Mouse (Mus musculus) thymus, postnatal 10 days (tissue): ENCODE data around the gene Zfp978.
A peak's percentile ranks its signal among the peaks of the same experiment; 100 is the strongest.
"Not testable (repeated sequence)": the region's sequence is repeated elsewhere in the genome, so short reads cannot be mapped to it uniquely, and the experiment has no call there.

Experiments used
- DNase-seq, 2 experiments: peaks; one replicate each; pipeline ENCODE4 v3.0.0; 2021; ENCODE audit warnings: low spot score in 2 of 2

Zfp978 gene

DNA sequence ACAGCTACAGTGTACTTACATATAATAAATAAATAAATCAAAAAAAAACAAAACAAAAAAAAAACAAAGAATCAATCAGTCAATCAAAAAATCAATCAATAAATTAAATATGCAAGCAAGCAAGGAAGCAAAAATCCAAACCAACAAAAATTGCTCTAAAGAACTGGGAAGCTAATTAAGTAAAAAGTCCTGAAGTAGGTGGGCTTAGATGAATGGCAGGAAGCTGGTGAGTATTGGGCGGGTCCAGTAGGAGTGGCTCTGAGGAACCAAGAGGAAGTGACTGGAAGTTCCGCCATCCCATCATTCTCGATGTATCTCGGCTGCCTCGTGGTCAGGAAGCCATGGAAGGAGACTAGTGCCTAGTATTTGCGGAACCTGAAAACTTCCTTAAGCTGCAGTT is at the start of gene Zfp978:
TSS of gene Zfp978 (plus strand) at position 301 of the 400 bp plus-strand sequence.
- not testable (repeated sequence) for DNase-seq

DNA sequence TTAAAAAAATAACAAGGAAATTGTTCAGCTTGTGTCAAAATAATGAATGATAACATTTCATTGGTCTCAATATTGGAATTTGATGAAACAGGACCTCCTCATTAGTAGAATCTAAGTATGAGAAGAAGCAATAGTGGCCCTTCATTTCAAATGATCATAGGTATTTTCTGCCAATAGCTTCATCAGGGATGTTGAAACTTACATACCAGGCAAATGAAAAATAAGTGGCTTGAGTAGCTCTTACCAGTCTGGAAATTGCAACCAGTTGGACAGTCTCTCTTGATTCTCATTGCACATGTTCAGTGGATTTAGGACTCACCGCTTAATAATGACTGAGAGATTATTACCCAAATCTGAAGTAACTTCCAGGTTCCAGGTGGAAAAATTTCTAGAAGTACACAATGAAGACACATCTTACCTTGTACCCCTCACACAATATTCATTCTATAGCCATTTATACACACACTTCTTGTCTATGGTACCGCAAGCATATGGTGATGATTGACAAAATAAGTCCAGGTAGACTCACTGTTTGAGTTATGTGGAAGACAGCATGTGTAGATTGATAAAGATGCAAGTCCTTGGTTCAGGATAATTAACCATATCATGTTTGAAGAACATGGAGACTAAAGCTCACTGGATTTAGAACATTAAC is 25.9 kb upstream of the Zfp978 start:
- not testable (repeated sequence) for DNase-seq

DNA sequence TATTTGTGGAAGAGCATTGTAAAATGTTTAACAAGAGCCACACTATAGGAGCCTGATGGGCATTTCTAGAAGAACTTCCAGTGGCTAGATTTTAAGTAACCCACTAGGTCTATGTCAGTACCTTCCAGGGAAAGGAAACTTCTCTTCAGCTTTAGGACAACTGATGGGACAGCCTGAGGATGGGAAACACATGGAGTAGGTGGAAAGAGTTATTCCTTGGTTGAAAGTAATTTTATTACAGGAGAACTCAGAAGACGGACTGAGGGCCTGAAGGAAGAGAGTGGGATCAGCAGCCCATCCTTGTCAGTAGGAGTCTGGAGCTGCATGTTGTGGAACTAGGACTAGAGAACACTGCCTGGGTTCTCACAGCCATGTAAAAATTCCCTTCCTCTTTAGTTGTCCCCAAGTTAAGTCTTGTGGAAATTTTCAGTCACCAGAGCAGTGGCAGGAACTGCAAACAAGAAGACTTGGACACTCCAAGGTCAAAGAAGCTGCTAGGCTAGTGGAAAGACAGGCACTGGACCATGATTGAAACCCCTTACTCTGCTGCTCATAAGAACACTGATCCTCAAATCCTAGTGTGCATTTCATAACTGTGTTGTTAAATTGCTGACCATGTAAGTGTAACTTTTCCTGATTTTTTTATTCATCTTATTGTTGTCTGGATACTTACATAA is 25.3 kb upstream of the Zfp978 start:
- DNase-seq = not testable (repeated sequence)

DNA sequence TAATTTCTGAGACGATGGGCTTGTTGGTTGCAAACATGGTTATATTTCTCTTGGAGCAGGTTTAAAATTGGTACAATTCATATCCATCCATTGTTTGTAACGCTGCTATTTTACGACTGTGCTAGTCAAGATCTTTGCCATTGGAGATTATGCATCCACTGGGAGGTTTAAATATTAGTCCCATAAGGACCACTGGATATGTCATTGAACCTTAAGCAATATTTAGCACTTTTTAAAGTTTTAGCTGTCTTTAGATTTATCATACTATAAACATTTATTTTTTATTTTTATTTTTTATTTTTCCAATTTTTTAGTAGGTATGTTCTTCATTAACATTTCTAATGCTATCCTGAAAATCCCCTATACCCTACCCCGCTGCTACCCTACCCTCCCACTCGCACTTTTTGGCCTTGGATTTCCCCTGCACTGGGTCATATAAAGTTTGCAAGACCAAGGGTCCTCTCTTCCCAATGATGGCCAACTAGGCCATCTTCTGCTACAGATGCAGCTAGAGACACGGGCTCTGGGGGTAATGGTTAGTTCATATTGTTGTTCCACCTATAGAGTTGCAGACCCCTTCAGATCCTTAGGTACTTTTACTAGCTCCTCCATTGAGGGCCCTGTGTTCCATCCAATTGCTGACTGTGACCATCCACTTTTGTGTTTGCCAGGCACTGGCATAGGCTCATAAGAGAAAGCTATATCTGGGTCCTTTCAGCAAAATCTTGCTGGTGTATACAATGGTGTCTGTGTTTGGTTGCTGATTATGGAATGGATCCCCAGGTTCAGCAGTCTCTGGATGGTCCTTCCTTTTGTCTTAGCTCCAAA is 24.5 kb upstream of the Zfp978 start:
- DNase-seq = peak in 1 of 2 experiments; percentile 45

DNA sequence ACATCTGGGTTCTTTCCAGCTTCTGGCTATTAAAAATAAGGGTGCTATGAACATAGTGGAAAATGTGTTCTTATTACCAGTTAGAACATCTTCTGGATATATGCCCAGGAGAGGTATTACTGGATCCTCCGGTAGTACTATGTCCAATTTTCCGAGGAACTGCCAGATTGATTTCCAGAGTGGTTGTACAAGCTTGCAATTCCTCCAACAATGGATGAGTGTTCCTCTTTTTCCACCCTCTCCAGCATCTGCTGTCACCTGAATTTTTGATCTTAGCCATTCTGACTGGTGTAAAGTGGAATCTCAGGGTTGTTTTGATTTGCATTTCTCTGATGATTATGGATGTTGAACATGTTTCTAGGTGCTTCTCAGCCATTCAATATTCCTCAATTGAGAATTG is 23.6 kb upstream of the Zfp978 start:
- not testable (repeated sequence) for DNase-seq

DNA sequence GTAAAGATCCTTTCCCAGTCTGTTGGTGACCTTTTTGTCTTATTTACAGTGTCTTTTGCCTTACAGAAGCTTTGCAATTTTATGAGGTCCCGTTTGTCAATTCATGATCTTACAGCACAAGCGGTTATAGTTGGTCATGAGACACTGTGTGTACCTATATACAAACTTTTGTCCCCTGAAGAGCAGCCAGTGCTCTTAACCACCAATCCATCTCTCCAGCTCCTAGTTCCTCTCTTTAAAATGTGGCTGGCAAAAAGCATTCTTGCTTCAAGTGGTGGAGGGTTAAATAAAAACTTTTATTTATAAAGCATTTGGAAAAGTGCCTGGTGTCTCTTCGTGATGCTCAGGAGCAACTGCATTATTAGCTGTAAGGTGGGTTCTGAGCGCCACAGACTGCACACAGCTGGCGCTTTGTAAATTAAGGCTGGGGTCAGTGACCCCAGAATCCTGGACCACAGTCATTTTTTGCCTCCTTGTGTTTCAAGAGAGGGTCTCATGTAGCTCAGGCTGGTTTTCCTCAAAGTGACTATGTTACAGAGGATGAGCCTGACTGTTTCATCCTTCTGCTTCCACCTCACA is 23.0 kb upstream of the Zfp978 start:
- DNase-seq = peak in 1 of 2 experiments; percentile 23

DNA sequence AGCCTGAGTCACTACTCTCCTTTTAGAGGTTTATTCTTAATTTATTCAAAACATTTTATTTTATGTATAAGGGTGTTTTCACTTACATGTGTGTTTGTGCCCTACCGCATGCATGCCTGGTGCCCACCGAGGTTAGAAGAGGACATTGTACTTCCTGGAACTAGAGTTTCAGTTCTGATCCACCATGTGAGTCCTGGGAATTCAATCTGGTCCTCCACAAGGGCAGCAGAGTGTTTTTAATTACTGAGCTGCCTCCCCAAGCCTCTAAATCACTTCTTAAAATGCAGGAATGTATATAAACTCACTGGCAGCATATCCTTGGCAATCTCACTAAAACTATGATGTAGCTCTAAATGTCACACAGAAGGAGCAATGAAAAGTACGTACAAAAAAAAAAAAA is 22.4 kb upstream of the Zfp978 start:
- DNase-seq = not testable (repeated sequence)

DNA sequence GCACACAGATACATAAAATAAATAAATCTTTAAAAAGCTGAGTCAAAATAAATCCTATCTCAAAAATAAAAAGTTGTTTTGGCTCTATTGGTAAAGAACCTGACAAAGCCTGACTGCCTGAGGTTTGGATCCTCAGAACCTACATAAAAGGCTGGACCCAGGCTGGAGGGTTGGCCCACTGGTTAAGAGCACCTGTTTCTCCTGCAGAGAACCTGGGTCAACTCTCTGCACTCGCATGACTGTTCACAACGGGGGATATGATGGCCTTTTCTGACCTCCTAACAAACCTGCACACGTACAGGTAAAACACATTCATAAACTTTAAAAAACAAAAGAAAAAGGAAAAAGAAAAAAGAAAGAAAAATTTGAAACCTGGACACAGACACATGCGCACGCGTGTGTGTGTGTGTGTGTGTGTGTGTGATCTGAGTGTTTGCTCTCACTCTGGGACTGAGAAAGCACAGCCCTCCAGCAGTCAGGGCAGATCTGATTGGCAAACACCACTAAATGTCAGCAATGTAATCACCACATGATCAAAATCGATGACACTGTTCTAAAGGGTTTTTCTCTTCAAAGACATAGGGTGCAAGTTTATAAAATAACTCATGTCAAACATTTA is 21.4 kb upstream of the Zfp978 start:
- not testable (repeated sequence) for DNase-seq

DNA sequence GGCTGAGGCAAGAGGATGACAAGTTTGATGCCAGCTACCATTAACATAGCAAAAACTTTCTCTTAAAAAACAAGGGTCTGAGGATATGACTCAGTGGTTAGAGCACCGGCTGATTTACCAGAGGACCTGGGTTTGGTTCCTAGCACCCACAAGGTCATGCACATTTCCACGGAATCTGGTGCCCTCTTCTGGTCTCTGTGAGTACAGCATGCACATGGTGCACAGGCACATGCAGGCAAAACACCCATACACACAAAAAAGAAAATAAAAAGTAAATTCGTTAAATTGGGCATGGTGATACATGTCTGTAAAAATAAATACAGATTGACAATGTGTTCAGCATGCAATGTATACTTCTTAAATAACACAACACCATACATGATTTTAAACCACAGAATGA is 20.9 kb upstream of the Zfp978 start:
- DNase-seq = not testable (repeated sequence)

DNA sequence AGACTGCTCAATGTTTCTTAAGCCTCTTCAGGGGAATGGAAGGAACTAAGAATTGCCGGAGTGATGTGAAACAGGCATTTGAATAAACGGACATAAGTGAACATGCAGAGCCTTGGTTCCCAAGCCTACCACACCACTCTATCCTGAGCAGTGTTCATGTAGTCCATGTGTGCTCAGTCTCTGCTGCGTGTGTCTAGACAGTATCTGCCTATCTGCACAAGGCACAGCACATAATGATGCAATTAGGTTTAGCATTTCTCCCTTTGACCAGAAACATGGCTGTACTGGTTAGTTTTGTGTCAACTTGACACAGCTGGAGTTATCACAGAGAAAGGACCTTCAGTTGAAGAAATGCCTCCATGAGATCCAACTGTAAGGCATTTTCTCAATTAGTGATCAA is 20.2 kb upstream of the Zfp978 start:
- DNase-seq = not testable (repeated sequence)

DNA sequence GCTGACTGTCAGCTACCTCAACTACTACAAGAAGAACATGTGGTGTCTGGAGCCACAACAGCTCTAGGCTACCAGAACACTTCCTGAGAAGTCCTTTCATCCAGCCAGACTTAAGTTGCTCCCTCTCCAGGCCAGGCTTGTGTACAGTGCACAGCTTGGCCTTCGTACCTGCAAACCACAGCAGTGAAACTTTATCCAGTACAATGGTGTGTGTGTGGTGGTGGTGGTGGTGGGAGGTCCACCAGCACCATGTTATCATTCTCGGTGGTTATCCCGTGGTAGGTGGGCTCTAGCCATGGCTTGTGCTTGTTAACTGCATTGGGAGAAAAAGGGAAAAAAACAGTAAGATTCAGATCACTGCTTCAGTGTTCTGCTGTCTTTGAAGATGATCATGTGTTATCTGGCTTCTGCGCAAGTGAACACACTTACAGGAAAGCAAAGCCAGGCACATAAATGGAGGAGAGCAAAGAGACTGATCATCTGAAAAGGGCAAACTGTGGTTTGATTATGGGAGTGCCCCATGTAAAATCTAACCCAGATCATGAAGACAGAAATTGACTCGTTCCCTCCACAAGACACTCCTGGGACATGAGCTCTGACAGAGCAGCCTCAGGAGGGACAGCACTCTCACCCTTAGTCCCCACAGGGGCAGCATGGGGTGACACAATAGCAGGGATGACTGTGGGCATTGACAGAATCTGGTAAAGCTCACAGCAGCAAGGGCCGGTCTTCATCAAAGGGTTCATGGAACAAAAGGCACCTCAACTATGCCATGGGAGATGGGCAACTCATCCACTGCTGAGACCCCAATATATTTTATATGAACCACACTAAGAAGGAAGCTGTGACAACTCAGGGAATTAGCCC is 17.8 kb upstream of the Zfp978 start:
- peak in 1 of 2 experiments; percentile 37 for DNase-seq

DNA sequence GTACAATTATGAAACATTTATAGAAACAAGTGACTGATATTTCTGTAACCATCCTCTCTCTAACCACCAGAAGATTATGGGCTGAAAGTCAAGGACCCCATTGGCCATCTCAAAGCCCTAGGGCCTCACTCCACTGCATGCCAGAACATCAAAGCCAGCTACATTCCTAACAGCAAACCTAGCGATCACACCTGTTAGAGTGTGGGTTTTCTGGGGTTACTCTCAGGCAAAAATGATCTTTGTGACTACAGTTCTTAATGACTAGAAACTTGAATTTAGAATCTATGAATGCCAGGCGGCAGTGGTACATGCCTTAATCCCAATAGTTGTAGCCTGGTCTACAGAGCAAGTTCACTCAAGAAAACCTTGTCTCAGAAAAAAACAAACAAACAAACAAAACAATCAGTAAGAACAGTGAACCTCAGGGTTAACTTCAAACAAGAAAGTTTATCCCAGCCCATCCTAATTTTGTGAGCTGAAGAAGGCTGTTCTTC is 16.0 kb upstream of the Zfp978 start:
- DNase-seq = not testable (repeated sequence)

DNA sequence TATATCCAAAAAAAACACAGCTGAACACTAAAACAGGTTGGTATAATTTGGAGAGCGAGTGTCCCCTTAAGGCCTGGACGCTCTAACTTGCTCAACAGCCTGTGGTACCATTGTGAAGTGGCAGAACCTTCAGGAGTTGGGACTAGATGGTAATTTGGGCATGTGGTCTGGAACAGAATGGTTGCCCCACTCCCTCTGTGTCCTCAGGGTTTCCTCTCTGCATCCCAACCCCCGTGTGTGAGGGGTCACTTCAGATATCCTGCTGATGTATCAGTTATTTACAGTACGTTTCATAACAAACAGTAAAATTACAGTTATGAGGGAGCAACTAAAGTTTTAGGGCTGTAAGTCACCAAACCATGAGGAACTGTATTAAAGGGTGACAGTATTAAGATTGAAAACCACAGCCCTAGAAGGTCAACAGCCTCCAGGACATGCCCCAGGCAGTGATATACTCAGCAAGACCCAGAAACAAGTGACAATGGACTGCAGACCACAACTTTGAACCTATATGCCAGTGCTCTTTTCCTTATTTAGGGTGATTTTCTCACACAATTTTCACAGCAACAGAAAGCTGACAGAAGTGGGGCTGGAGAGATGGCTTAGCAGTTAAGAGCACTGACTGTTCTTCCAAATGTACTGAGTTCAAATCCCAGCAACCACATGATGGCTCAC is 14.6 kb upstream of the Zfp978 start:
- DNase-seq = not testable (repeated sequence)

DNA sequence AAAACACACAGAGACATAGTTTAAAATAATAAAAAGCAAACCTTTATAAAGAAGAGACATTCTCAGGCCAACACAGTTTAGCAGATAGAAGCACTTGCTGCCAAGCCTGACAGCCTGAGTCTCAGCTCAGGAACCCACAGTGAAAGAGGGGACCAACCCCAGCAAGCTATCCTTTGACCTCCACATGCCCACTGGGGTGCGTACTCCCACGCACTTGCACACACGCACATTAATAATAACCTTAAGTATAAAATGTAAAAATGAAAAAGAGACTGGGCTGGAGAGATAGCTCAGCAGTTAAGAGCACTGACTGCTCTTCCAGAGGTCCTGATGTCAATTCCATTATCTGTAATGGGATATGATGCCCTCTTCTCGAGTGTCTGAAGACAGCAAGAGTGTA is 13.8 kb upstream of the Zfp978 start:
- DNase-seq = not testable (repeated sequence)

DNA sequence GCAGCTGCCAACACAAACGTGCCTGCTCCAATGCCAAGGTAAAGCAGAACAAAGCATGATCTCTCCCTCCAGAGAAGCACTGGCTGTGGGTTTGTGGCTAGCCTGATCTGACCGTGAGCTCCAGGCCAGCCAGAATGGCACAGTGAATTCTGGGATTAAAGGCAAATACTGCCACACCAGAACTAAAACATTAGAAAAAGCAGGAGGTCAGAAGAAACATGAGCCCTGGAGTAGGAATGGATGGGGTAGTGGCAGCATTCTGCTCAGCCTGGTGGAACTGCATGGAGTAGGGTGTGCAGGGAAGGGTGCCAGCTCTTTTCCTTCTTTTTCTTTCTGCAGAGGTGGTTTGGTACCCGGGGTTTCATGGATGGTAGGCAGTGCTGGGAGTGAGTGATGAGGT is 13.2 kb upstream of the Zfp978 start:
- DNase-seq = not testable (repeated sequence)

DNA sequence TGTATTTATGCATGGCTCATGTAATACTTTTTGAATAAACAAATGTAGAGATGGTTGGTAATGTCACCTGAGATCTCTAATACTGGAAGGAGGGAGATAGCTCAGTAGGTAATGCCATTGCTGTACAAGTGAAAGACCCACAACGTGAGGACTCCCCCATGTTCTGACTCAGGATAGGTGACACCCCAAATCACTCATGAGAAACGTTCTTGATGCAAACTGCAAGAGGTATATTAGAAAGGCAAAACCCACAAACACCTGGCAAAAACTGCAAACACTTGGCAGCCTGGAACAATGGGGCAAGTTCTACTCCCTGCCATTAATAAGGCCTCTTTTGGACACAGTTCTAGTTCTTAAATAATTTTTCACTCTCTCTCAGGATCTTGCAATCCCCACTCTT is 12.7 kb upstream of the Zfp978 start:
- DNase-seq = not testable (repeated sequence)

DNA sequence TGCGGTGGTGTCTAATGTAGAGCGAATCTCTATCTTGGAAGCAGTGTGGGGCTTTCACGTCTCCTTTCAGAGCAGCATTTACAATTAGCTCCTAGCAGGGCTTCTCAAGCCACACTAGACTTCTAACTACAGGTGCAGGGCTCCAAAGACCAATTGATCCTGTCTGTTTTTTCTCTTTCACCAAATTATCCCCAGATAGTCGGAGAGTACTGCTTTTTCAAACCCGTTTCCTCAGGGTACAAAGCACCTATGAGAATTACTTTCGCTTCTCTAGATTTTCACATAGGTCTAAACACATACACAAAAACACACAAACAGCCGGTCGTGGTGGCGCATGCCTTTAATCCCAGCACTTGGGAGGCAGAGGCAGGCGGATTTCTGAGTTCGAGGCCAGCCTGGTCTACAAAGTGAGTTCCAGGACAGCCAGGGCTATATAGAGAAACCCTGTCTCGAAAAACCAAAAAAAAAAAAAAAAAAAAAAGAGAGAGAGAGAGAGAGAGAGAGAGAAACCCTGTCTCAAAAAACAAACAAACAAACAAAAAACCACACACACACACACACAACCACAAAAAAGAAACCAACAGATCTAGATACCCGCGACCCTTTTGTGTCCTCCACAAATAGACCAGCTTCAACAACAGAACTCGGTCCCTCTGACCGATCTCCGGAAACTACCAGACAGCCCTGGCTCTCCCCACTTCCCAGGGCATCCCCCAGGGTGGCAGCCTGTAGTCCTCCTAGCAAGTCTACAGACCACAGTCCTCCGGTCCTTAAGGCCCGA is 12.0 kb upstream of the Zfp978 start:
- DNase-seq = peak in 1 of 2 experiments; percentile 29

DNA sequence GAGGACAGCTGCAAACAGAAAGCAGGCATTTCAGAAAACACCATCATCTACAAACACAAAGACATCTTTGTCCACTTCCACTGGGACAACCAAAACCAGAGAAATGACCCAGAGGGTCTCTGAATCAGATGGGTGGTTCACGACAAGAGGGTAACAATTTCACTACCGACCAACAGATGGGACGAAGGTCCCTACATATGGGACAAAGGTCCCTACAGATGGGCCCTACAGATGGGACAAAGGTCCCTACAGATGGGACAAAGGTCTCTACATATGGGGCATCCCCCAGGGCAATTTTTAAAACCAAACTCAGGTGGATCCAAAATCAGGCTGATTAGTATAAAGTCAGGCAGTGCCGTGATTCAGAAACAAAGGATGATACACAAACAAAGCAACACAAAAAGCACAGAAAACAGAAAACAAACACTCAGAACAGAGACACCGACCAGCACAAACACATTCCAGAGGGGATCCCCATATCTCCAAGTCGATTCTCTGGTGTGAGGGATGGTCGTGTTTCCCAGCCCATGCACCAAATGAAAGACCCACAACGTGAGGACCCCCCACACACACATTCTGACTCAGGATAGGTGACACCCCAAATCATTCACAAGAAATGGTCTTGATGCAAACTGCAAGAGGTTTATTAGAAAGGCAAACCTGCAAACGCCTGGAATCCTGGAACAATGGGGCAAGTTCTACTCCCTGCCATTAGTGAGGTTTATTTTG is 11.3 kb upstream of the Zfp978 start:
- not testable (repeated sequence) for DNase-seq
